Mouse (Mus musculus): ENCODE results near the gene Zfp853.
A peak's percentile ranks its signal among the peaks of the same experiment; 100 is the strongest.

The Zfp853 gene

DNA sequence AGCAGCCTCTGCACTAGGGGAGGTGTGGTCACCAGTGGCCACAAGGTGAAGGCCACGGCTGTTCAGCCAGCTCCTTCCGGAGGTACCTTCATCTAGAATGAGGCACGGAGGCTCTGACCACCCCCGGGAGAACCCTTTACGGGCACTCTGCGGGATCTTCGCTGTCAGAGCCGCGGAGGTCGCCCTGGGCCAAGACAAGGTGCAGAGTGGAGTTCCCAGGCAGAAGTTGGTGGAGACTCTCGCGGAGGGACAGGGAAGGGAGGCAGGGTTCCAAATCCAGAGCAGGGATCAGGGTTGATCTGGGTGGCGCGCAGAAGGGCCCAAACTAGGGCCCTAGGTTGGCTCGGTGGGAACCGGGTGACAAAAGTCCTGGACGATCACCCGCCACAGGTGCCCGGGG lies 544 bp downstream of the Zfp853 start:
- no peak for ATAC-seq (ENCODE audit: low TSS enrichment)

DNA sequence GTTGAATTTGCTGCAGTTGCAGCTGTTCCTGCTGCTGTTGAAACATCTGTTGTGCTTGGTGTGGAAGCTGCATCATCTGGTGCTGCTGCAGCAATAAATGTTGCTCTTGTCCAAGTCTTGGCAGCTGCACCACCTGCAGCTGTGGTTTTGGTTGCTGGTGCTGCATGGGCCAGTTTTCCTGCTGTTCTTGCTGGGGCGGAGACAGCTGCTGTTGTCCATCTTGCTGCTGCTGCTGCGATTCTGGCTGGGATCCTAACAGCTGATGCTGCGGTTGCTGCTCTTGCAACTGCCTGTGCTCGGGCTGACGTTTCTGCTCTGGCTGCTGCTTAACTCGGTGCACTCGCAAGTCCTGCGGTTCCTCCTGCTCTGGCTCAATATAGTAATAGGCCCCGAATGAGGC lies 4.1 kb downstream of the Zfp853 start:
- no peak for ATAC-seq (ENCODE audit: low TSS enrichment)

DNA sequence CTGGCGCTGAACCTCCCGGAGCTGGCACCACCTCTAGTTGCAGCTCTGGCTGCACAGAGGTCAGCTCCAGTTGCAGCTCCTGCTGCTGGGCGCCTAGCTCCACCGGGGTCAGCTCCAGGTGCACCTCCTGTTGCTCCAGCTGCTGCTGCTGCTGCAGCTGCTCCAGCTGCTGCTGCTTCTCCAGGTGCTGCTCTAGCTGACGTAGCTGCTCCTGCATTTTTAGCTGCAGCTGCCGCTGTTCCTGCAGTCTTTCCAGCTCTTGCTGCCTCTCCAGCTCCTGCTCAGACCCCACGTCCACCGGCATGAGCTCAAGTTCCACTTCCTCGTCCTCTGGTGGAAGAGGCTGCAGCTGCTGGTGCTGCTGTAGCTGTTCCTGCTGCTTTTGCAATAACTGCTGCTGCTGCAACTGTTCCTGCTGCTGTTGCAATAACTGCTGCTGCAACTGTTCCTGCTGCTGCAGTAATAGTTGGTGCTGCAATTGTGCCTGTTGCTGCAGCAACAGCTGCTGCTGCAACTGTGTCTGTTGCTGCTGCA lies 5.0 kb downstream of the Zfp853 start:
- ATAC-seq (ENCODE audit: low TSS enrichment) = no peak

DNA sequence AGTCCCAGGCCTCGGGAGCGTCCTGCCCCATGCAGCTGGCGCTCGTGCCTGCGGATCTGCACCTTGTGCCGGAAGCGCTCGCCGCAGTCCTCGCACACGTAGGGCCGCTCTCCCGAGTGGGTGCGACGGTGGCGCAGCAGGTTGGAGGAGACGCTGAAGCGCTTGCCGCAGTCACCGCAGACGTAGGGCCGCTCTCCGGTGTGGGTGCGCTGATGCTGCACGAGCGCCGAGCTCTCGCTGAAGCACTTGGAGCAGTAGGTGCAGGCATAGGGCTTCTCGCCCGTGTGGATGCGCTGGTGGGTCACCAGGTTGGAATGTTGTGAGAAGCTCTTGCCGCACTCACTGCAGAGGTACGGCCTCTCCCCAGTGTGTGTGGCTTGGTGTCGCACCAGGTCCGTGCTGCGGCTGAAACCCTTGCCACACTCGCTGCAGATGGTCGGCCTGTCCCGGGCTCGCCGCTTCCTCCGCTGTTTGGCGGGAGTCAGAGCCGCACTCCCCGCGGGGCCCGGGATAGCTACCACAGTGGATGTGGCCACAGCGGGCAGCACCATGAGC lies 5.6 kb downstream of the Zfp853 start:
- ATAC-seq (ENCODE audit: low TSS enrichment) = no peak

DNA sequence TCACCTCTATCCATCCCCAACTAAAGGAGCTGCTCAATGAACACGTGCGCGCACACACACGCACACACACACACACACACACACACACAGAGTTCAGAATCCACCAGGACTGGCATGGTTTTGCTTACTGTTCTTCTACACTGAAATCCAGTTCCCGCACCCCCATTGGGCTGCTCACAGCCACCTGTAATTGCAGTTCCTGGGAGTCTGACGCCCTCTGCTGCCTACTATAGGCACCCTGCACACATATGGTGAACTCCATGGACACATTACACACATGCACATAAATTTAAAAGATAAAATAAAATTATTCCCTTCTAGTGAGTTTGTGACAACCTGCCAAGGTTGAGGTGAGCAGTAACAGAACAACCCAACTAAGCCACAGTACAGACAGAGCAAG lies 8.7 kb downstream of the Zfp853 start:
- no peak for ATAC-seq (ENCODE audit: low TSS enrichment)

DNA sequence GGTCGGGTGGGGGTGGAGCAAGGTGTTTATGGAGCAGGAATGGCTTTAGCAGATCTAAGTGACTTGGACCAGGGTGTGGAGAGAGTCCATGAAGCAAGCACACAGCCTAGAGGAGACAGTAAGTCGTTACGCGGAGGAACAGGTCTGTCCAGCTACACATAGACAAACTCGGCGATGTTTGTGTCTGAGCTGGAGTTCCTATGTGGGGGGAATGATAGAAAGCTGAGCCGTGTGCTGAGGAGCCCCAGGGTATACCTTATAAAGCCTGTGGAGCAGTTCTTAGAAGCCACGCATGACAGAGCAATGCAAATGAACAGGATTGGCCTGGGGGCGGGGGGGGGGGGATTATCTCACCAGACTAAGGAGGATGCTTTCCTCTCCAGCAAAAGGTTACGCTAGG lies 14.2 kb downstream of the Zfp853 start:
- ATAC-seq (ENCODE audit: low TSS enrichment) = no peak

DNA sequence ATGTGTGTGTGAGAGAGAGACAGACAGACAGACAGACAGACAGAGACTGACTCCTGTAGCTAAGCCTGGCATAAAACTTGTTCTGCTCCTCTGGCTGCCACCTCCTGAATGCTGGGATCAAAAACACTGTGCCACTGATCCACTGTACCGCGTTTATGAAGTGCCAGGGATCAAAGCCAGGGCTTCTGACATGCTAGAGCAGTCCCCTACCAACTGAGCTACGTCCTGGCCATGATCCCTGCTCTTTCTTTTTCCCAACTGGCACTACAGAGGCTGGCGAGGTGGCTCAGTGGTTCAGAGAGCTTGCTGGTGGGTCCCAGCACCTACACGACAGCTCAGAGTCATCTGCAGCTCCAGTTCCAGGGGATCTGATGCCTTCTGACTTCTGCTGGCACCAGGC lies 17.7 kb downstream of the Zfp853 start:
- ATAC-seq (ENCODE audit: low TSS enrichment) = no peak

DNA sequence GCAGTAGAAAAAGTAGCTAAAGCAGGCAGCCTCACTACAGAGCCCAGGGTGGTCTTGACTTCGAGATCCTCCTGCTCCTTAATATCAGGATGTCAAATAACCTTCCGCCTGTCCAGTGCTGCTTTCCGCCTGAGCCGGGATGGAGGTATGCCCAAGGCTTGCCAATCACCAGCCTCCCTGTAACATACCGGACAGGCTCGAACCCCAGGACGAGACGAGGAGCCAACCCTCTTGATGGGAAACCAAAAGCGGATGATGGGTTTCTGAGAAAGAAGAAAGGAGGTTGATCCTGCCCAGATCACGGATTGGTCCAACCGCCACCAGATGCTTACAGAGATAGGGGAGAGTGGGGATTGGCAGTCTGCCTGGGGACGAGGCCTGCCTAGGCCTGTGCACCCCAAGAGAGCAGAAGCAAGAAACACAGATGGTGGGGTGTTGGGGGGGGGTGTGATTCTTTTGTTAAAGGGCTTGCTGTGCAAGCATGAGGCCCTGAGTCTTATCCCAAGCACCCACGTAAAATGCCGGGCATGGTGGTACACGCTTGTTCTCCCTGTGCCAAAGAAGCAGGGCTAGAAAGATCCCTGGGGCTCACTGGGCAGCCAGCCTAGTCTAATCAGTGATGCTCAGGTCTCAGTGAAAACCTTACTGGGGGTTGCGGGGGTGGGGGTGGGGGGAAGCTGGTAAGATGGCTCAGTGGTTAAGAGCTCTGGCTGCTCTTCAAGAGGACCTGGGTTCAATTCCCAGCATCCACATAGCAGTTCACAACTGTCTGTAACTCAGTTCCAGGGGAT lies 20.7 kb downstream of the Zfp853 start:
- no peak for ATAC-seq (ENCODE audit: low TSS enrichment)

DNA sequence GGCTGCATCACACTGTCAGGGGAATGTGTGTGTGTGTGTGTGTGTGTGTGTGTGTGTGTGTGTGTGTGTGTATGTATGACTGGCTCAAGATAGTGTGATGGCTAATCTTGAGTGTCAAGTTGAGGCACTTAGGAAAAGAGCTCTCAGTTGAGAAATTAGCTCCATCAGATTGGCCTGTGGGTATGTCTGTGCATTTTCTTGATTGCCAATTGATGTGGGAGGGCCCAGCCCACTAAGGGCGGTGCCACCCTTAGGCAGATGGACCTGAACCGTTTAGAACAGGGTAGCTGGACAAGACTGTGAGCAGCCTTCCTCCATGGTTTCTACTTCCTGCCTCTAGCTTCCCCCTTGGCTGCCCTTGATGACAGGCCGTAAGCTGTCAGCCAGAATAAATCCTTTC lies 21.3 kb downstream of the Zfp853 start:
- ATAC-seq (ENCODE audit: low TSS enrichment) = no peak

DNA sequence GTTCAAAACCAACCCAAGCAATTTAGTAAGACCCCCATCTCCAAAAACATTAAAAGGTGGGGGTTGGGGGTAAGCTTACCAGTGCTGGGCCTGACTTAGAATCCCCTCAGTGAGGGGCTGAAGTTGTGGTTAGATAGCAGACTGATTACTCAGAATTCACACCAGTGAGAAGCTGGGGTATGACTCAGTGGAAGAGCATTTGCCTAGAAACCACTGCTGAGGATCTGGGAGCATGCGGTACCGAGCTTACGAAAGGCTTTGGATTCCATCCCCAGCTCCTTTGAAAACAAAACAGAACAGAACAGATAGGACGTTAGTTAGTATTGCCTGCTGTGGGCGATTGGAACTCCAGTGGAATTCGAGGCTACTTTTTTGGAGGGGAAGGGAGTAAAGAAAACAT lies 21.8 kb downstream of the Zfp853 start:
- 0 out of 2 replicates have a peak, but pooled peaks have one; percentile 24 for ATAC-seq (ENCODE audit: low TSS enrichment)

DNA sequence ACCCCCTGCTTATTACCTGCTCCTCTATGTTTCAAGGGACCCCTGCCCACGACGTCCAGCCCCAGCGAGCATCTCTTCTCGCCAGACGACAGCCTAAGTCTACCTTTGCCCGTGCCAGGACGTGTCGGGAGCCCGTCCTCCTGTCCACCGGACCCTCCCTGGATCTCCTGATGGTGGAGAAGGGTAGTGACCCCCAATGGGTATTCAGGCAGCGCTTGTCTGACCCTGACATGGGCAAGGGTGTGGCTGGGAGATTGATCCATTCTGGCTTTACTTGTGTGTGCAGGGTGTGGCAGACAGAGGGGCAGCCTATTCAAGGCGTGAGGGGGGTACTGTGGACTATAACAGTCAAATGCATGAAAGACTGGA lies 23.3 kb downstream of the Zfp853 start:
- no peak for ATAC-seq (ENCODE audit: low TSS enrichment)

DNA sequence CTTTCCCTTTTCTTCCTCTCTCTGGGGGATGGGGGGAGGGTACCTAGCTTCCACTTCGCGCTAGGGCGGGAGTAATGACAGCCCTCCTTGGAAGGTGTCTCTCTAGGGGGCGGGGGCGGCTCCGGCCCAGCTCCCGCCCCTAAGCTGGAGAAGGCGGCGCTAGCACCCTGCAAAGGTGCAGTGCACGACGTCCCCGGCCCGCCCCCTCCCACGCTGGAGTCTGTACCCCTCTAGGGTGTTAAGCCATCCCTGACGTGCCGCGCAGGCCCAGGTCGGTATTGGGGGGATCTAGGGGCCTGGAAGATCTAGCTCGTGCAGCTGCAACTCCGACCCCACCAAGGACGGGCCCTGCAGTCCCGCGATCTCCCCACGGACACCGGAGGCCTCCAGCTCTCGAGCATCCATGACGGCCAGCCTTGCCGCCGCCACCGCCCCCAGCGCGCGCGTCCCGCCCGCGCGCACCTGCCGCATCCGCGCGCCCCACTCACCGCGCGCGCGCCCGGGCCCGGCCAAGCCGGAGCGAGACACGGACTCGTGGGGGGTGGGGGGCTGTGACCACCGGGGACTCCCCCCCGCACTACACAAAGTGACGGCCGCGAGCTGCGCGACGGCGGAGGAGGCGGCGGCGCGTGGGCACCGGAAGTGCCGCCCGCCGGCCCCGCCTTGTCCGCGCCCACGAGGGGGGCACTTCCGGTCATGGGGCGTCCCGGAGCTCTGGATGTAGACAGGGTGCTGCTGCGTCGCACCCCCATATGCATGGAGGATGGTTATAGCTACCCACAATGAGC lies 23.9 kb downstream of the Zfp853 start, which contains the start of gene Zfp316:
TSS of gene Zfp316 (minus strand) at position 660 of the 788 bp plus-strand sequence.
- peak; percentile 67 for ATAC-seq (ENCODE audit: low TSS enrichment)

DNA sequence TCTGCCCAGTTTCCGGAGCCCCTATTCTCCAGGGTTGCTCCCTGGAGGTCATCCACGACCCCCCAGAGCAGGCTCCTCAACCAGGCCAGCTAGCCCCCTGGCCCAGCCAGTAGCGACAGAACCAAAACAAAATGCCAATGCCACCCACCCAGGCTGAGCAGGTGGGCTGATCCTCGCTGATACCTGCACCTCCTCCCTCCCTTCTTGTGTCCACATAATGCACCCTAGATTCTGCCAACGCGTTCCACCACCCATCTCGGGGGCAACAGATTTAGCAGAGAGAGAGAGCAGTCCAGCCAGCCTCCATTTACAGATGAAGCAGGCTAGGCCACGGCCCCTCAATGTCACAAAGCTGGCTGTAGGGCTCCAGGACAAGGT lies 24.4 kb downstream of the Zfp853 start:
- no peak; the same call in 1 of the 2 replicates for ATAC-seq (ENCODE audit: low TSS enrichment)

DNA sequence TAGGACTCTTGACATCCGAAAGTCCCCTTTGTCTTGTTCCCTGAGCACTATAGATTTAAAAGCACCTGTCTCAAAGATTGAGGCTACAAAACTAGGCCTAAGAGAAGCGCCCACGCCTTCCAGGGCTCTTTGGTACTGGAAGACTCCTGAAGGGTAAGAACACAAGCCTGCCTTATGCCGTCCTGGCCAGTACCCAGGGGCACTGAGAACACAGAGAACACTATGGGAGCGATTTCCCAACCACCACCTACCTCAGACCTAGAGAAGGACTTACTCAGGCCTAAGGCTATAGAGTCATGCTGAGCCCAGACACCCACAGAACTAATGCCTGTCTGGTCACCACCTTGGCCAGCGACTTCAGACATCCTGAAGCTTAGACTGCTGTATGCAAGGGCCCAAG lies 26.6 kb downstream of the Zfp853 start:
- no peak for ATAC-seq (ENCODE audit: low TSS enrichment)

DNA sequence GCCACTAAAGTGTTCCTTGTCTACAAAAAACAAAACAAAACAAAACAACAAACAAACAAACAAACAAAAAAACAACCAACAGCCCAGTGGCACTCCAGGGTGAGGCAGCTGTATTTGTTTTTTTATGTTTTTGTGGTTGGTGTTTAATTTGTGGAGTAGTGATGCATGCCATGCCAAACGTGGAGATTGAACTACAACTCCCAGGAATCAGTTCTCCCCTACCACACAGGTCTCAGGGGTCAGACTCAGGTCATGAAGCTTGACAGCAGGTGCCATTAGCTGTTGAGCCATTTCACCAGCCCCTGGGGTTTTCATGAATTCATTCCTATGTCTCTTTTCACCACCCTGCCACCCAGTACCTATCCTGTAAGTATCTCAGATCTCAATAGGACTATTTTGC lies 28.0 kb downstream of the Zfp853 start:
- ATAC-seq (ENCODE audit: low TSS enrichment) = no peak

DNA sequence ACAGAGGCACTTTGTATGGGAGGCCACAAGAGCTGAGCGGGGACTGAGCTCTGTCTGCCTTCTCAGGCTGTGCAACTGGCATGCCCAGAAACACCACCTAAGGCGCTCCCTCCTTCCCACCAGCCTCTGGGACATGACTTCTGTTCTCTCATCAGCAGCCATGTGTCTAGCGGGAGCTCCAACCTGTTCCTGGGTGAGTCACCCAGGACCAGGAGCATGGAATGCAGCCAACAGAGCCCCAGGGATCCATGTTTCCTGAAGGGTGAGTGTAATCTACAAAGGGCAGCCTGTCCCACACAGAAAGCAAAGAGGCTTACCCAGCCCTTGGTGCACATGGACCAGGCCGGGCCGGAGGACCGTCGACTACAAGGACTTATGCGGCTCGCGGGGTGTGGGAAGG lies 28.7 kb downstream of the Zfp853 start:
- no peak for ATAC-seq (ENCODE audit: low TSS enrichment)

DNA sequence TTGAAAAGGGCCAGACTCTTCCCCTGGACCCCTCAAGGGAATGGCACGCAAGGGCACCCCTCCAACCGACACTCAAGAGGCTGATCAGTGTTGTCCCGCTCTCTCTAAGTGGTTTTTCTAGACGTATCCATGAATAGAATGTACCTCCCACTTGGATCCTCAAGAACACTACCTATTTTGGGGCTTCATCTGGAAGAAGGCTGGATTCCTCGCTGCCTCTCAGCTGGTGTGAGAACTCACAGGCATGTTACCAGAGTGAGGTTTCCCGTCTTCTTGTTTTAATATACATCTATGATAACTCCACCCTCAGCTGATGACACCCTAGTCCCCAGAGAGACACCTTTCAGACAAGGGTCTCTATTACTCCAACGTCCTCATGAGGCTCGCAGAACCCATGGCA lies 31.8 kb downstream of the Zfp853 start:
- peak; percentile 85 for ATAC-seq (ENCODE audit: low TSS enrichment)

DNA sequence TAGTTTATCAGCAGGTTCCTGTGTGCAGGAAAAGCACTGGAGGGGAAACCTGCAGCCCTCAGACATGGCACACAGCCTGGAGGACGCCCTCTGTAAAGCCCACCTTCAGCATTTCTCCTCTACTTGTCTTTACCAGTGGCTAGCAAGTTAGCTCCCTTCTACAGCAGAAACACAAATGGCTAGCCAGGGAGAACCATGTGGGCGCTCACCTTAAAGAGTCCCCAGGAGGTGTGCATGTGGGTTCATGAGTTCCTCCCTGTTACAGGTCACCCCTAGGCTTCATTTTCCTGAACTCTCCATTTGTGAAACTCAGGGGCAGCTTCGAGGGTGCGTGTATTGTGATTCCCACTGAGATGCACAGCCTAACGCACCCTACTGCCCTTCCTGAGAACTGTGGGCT lies 37.6 kb downstream of the Zfp853 start:
- ATAC-seq (ENCODE audit: low TSS enrichment) = no peak

DNA sequence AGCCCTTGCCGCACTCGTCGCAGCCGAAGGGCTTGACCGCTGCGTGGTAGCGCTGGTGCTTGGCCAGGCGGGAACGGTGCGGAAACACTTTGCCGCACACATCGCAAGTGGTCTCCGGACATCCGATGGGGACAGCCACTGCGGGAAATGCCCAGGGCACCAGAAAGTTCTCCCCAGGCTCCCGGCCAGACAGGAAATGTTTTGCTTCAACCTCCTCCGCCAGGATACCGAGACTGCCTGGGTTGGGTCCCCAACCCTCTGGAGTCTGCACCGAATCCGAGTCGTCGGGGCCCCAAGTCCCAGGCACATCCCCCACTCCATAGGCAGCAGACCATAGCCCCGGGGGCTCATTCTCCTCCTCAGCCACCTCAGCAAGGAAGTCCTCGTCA lies 38.3 kb downstream of the Zfp853 start:
- ATAC-seq (ENCODE audit: low TSS enrichment) = no peak

DNA sequence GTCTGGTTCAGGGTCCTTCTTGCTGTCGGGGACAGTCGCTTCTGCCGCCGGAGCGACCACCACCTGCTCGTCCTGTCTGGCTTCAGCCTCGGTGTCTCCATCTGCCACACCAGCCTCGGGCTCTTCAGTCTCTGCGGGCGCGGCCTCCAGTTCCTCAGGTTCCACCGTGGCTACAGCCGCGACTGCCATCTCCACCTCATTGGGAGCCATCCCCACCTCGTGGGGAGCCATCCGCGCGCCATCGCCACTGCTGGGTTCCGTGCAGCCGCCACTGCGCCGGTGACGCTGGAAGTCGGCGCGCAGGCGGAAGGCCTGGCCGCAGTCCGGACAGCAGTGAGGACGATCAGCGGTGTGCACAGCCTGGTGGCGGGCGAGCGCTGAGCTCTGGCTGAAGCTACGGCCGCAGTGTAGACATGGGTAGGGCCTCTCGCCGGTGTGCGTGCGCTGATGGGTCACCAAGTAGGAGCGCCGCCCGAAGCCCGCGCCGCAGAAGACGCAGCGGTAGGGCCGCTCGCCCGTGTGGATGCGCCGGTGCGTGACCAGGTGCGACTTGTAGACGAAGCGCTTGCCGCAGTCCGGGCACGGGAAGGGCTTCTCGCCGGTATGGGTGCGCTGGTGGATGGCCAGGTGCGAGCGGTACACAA lies 38.8 kb downstream of the Zfp853 start:
- ATAC-seq (ENCODE audit: low TSS enrichment) = no peak

DNA sequence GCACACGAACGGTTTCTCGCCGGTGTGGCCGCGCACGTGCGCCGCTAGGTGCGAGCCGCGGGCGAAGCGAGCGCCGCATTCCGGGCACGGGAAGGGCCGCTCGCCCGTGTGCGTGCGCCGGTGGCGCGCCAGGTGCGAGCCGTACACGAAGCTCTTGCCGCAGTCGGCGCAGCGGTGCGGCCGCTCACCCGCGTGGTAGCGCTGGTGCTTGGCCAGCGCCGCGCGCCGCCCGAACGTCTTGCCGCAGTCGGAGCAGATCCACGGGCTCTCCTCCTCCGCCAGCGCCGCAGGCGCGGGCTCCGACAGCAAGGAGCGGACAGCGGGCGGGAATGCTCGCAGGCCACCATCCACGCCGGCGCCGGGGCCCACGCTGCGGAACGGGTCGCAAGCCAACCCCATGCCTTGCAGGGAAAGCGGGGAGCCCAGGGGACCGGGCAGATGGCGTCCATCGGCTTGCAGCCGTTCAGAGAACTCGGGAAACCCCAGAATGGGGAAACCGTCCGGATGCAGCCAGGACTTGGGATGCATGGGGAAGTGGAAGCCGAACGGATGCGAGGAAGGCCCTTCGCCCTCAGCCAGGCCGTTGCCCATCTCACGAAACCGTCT lies 39.4 kb downstream of the Zfp853 start:
- ATAC-seq (ENCODE audit: low TSS enrichment) = peak; percentile 33
